Mouse (Mus musculus) MEL-GATA-1-ER (cell line): ENCODE measurements at regions not wholly inside any gene's neighbourhood (a gene's known extent, or its start where the extent isn't known, plus 50 kb on each side); places are given as distances from the start of the nearest gene placed in this dataset.

Experiments used
- DNase-seq: peaks from one replicate; pipeline ENCODE4 v3.0.0-alpha.2; 2012; ENCODE audit warnings: low read depth; ENCODE audit errors: extremely low read depth

- no peak for DNase-seq
Observed at GRCm38 (mm10) chr2:78427659-78428336, 440.1 kb upstream of the Ube2e3 start.

GRCm38 (mm10) chr2:78418561-78419338, 449.2 kb upstream of the Ube2e3 start:
- no peak for DNase-seq

- DNase-seq: no peak
Observed at GRCm38 (mm10) chr2:78416574-78417109, 451.3 kb upstream of the Ube2e3 start.

- DNase-seq: no peak
Observed at GRCm38 (mm10) chr2:78412985-78413384, 454.9 kb upstream of the Ube2e3 start.

- peak; percentile 6 for DNase-seq
Observed at GRCm38 (mm10) chr2:78403890-78404289, 457.7 kb upstream of the Cwc22 start.

- DNase-seq: no peak
Observed at GRCm38 (mm10) chr2:78399236-78399635, 453.1 kb upstream of the Cwc22 start.

- DNase-seq: no peak
Observed at GRCm38 (mm10) chr2:78396924-78397323, 450.7 kb upstream of the Cwc22 start.

- DNase-seq: no peak
Observed at GRCm38 (mm10) chr2:78393090-78393489, 446.9 kb upstream of the Cwc22 start.

GRCm38 (mm10) chr2:78392425-78392824, 446.2 kb upstream of the Cwc22 start:
- no peak for DNase-seq

GRCm38 (mm10) chr2:78388001-78388400, 441.8 kb upstream of the Cwc22 start:
- no peak for DNase-seq

- no peak for DNase-seq
Observed at GRCm38 (mm10) chr2:78381234-78381633, 435.1 kb upstream of the Cwc22 start.

GRCm38 (mm10) chr2:78331736-78332475, 385.7 kb upstream of the Cwc22 start:
- DNase-seq: no peak

- DNase-seq: no peak
Observed at GRCm38 (mm10) chr2:78326091-78326490, 379.9 kb upstream of the Cwc22 start.

GRCm38 (mm10) chr2:78322216-78322965, 376.2 kb upstream of the Cwc22 start:
- no peak for DNase-seq

GRCm38 (mm10) chr2:78311766-78312491, 365.8 kb upstream of the Cwc22 start:
- no peak for DNase-seq

GRCm38 (mm10) chr2:78309361-78309760, 363.2 kb upstream of the Cwc22 start:
- DNase-seq: no peak

- no peak for DNase-seq
Observed at GRCm38 (mm10) chr2:78306897-78307296, 360.7 kb upstream of the Cwc22 start.

- no peak for DNase-seq
Observed at GRCm38 (mm10) chr2:78291665-78292064, 345.5 kb upstream of the Cwc22 start.

- DNase-seq: no peak
Observed at GRCm38 (mm10) chr2:78284806-78285205, 338.6 kb upstream of the Cwc22 start.

GRCm38 (mm10) chr2:78283605-78284004, 337.4 kb upstream of the Cwc22 start:
- DNase-seq: no peak
